Mouse (Mus musculus) urinary bladder, adult 2 months (tissue): ENCODE measurements around the gene Tmem221. TPM values are rescaled to one million over a fixed set of nuclear protein-coding genes. Genes with fewer than 3 reads are reported as not detected.
A peak's percentile ranks its signal among the peaks of the same experiment; 100 is the strongest.
"Not testable (repeated sequence)": the region's sequence is repeated elsewhere in the genome, so short reads cannot be mapped to it uniquely, and the experiment has no call there.

ENCODE experiments used
- DNase-seq: peaks from one replicate; pipeline ENCODE4 v3.0.0; 2022; ENCODE audit warnings: low spot score
- polyA plus RNA-seq: library from polyadenylated mRNA; depleted of rRNA; stranded (reverse); fragments of >200 nt; gene quantifications from 2 replicates; pipeline ENCODE4 v1.2.3, GENCODE M21; 2012

Tmem221 gene
- polyA plus RNA-seq, 1 experiment = 3.0 TPM

GRCm38 (mm10) chr8:71547590-71547989 lies 11.1 kb downstream of the Tmem221 start:
- DNase-seq = no peak

- no peak for DNase-seq
Observed at GRCm38 (mm10) chr8:71545053-71545452, 13.6 kb downstream of the Tmem221 start.

GRCm38 (mm10) chr8:71543755-71544154 lies 14.9 kb downstream of the Tmem221 start:
- no peak for DNase-seq

- peak; percentile 73 for DNase-seq
Observed at GRCm38 (mm10) chr8:71542632-71543343, 15.9 kb downstream of the Tmem221 start, which contains the start of gene Mvb12a. Gene Mvb12a, plus strand, starts transcription at chr8:71542922.

GRCm38 (mm10) chr8:71537028-71537867 lies 21.4 kb downstream of the Tmem221 start, which contains the start of gene Bst2:
Gene Bst2, minus strand, starts transcription at chr8:71537456.
- peak; percentile 57 for DNase-seq

GRCm38 (mm10) chr8:71535663-71536062 lies 23.0 kb downstream of the Tmem221 start:
- DNase-seq = no peak

GRCm38 (mm10) chr8:71534263-71534810 lies 24.3 kb downstream of the Tmem221 start:
- DNase-seq = no peak

- not testable (repeated sequence) for DNase-seq
Observed at GRCm38 (mm10) chr8:71530735-71531467, 27.8 kb downstream of the Tmem221 start.

GRCm38 (mm10) chr8:71528362-71529073 lies 30.2 kb downstream of the Tmem221 start:
- no peak for DNase-seq

GRCm38 (mm10) chr8:71527162-71527870 lies 31.4 kb downstream of the Tmem221 start:
- no peak for DNase-seq

- no peak for DNase-seq
Observed at GRCm38 (mm10) chr8:71526272-71526671, 32.4 kb downstream of the Tmem221 start.

GRCm38 (mm10) chr8:71525226-71526050 lies 33.2 kb downstream of the Tmem221 start, which contains the start of gene Ccdc194:
Gene Ccdc194, minus strand, starts transcription at chr8:71525711.
- DNase-seq = no peak

- DNase-seq = peak; percentile 91
Observed at GRCm38 (mm10) chr8:71521634-71522033, 37.0 kb downstream of the Tmem221 start.

- DNase-seq = not testable (repeated sequence)
Observed at GRCm38 (mm10) chr8:71519037-71519825, 39.4 kb downstream of the Tmem221 start.

GRCm38 (mm10) chr8:71516786-71517185 lies 41.9 kb downstream of the Tmem221 start:
- no peak for DNase-seq

- no peak for DNase-seq
Observed at GRCm38 (mm10) chr8:71515043-71515442, 43.6 kb downstream of the Tmem221 start.

- DNase-seq = no peak
Observed at GRCm38 (mm10) chr8:71513018-71513754, 45.5 kb downstream of the Tmem221 start.

GRCm38 (mm10) chr8:71511644-71512043 lies 47.0 kb downstream of the Tmem221 start, which contains the start of gene Plvap:
Gene Plvap, minus strand, starts transcription at chr8:71511752.
- no peak for DNase-seq
